Comparison of ENCODE assay signal across 35 mouse cellular contexts in the genomic region with DNA sequence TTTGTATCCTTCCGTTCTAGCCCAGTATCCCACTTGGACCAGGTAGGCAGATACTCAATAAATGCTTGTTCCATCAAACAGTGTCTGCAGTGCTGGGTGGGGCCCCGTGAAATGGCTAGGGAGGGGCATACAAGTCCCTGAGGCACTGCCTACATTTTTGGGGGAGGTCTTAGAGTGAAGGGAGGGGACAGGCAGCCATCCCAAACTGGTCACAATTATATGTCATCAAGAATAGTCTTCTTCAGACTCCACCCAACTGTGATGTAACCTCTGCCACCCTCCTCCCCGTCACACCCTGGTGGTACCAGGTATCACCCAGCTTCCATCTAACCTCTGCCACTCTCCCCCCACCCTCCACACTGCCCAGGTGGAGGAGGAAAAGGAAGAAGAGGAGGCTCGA. TPM values are rescaled to one million over a fixed set of nuclear protein-coding genes. Genes with fewer than 3 reads are reported as not detected.
DNase-seq lines count a peak whose midpoint lies in the region; ATAC-seq and TF ChIP-seq lines count a peak whose summit lies in the region.
"Had no signal": no experiment of that assay in that cellular context is flagged by ENCODE, and none has a peak within 500 bp of the region (broad histone marks: within the 10 kb centered on the region; RNA-seq: fewer than 3 reads in every experiment).

No protein-coding gene starts in this region.

- no peak for ATAC-seq in liver, embryonic 16.5 days (ENCODE audit: low read depth)
- ATAC-seq in intestine, postnatal 0 days: no peak
- no peak for ATAC-seq in forebrain, embryonic 13.5 days
- ATAC-seq: forebrain, embryonic 15.5 days; Patski had no signal

- H3K4me2 ChIP-seq in liver, embryonic 16.5 days (ENCODE audit: low read depth, low read length): no peak overlapping the region
- H3K4me2 ChIP-seq in intestine, postnatal 0 days (replicated peaks; ENCODE audit: low read depth): no peak overlapping the region
- no peak overlapping the region for H3K4me2 ChIP-seq in forebrain, embryonic 13.5 days
- H3K4me2 ChIP-seq: forebrain, embryonic 15.5 days; heart, embryonic 12.5 days; hindbrain, embryonic 13.5 days; lung, embryonic 15.5 days had no signal

- no peak overlapping the region for H3K9ac ChIP-seq in liver, embryonic 16.5 days (ENCODE audit: low read depth, low read length)
- H3K9ac ChIP-seq in intestine, postnatal 0 days (ENCODE audit: low read depth, low read length): no peak overlapping the region
- no peak overlapping the region for H3K9ac ChIP-seq in forebrain, embryonic 13.5 days
- H3K9ac ChIP-seq: forebrain, embryonic 15.5 days; heart, embryonic 12.5 days; hindbrain, embryonic 13.5 days; lung, embryonic 15.5 days had no signal

- no peaks in the 10 kb centered on the region for H3K9me3 ChIP-seq in liver, embryonic 16.5 days (replicated peaks; ENCODE audit: control insufficient read depth, low read length)
- H3K9me3 ChIP-seq in intestine, postnatal 0 days (ENCODE audit: control insufficient read depth): no peaks in the 10 kb centered on the region
- H3K9me3 ChIP-seq in forebrain, embryonic 13.5 days (replicated peaks): no peaks in the 10 kb centered on the region
- H3K9me3 ChIP-seq: forebrain, embryonic 15.5 days; heart, embryonic 12.5 days; hindbrain, embryonic 13.5 days; lung, embryonic 15.5 days had no signal

- TF ChIP-seq CTCF in bone marrow macrophage, adult 2 months (IDR thresholded peaks at IDR 0.05; ENCODE audit: low read depth, low read length): no peak
- TF ChIP-seq CTCF in intestine, postnatal 0 days (IDR thresholded peaks at IDR 0.05; ENCODE audit: low read depth): no peak
- TF ChIP-seq CTCF in small intestine, adult 2 months (IDR thresholded peaks at IDR 0.05; ENCODE audit: extremely low read depth, insufficient read length, insufficient replicate concordance, low read depth, low read length): no peak

- H3K4me1 ChIP-seq in liver, embryonic 16.5 days (ENCODE audit: control insufficient read depth, low read depth, low read length): peaks cover 17% of the 10 kb centered on the region
- peaks cover 48% of the 10 kb centered on the region for H3K4me1 ChIP-seq in bone marrow macrophage, adult 2 months (ENCODE audit: control insufficient read depth, insufficient read depth, low read length)
- H3K4me1 ChIP-seq in intestine, postnatal 0 days (replicated peaks; ENCODE audit: control insufficient read depth, insufficient read depth, low read length): peaks cover 25% of the 10 kb centered on the region
- H3K4me1 ChIP-seq in small intestine, adult 2 months (ENCODE audit: control insufficient read depth, insufficient read depth, insufficient read length, low read length): peaks cover 42% of the 10 kb centered on the region
- peaks cover 12% of the 10 kb centered on the region for H3K4me1 ChIP-seq in forebrain, embryonic 13.5 days

- H3K27me3 ChIP-seq in liver, embryonic 16.5 days (ENCODE audit: control insufficient read depth, insufficient read depth, low read depth, low read length): no peaks in the 10 kb centered on the region
- H3K27me3 ChIP-seq in intestine, postnatal 0 days (replicated peaks; ENCODE audit: control insufficient read depth, insufficient read depth, low read length): no peaks in the 10 kb centered on the region
- H3K27me3 ChIP-seq in small intestine, adult 2 months (ENCODE audit: control insufficient read depth, insufficient read depth, low read length): no peaks in the 10 kb centered on the region
- peaks cover 8% of the 10 kb centered on the region; the same call in 1 of the 2 replicates for H3K27me3 ChIP-seq in forebrain, embryonic 13.5 days
- H3K27me3 ChIP-seq: forebrain, embryonic 15.5 days; lung, embryonic 15.5 days; Patski had no signal

- no peaks in the 10 kb centered on the region for H3K36me3 ChIP-seq in liver, embryonic 16.5 days (ENCODE audit: control insufficient read depth, insufficient read depth)
- H3K36me3 ChIP-seq in intestine, postnatal 0 days (ENCODE audit: control insufficient read depth, insufficient read depth): no peaks in the 10 kb centered on the region
- no peaks in the 10 kb centered on the region for H3K36me3 ChIP-seq in small intestine, adult 2 months (ENCODE audit: control insufficient read depth, insufficient read depth, low read length)
- no peaks in the 10 kb centered on the region for H3K36me3 ChIP-seq in forebrain, embryonic 13.5 days (ENCODE audit: poor library complexity, severe bottlenecking)
- H3K36me3 ChIP-seq: forebrain, embryonic 15.5 days; heart, embryonic 12.5 days; hindbrain, embryonic 13.5 days; lung, embryonic 15.5 days had no signal

- WGBS in liver, embryonic 16.5 days (ENCODE audit: insufficient replicate concordance): 39% methylated on average over 4 of the region's 4 CpGs
- WGBS in intestine, postnatal 0 days: 38% methylated on average over 4 of the region's 4 CpGs
- WGBS in small intestine, adult 2 months: 33% methylated on average over 4 of the region's 4 CpGs
- WGBS in forebrain, embryonic 13.5 days: 64% methylated on average over 4 of the region's 4 CpGs

- DNase-seq in liver: no peak
- DNase-seq in layer of hippocampus, postnatal 10 days (ENCODE audit: low spot score in 2 of 2): no peak
- DNase-seq in frontal cortex, postnatal 36 days (ENCODE audit: low spot score in 2 of 2): no peak
- DNase-seq: adrenal gland, postnatal 14 days; cerebellum, adult 18-20 months; gastrocnemius, adult 2 months; kidney, adult 18-20 months; layer of hippocampus, postnatal 36 days; midbrain, embryonic 14.5 days; right cerebral cortex, adult 18-20 months; right cerebral cortex, postnatal 4 days; thymus, postnatal 4 days had no signal

- TF ChIP-seq POLR2A in bone marrow macrophage, adult 2 months (IDR thresholded peaks at IDR 0.05; ENCODE audit: borderline replicate concordance, low read depth, low read length): no peak
- TF ChIP-seq POLR2A in small intestine, adult 2 months (IDR thresholded peaks at IDR 0.05; ENCODE audit: low read depth, low read length): no peak

- no peak overlapping the region for H3K4me3 ChIP-seq in liver, embryonic 16.5 days (ENCODE audit: low read depth, low read length)
- no peak overlapping the region for H3K4me3 ChIP-seq in bone marrow macrophage, adult 2 months (ENCODE audit: insufficient read depth, low read length)
- H3K4me3 ChIP-seq in intestine, postnatal 0 days (ENCODE audit: low read depth, low read length): no peak overlapping the region
- no peak overlapping the region for H3K4me3 ChIP-seq in small intestine, adult 2 months (ENCODE audit: low read depth, low read length)
- H3K4me3 ChIP-seq in forebrain, embryonic 13.5 days: no peak overlapping the region
- H3K4me3 ChIP-seq: forebrain, embryonic 15.5 days; gastrocnemius, adult 2 months; heart, adult 2 months; heart, embryonic 12.5 days; hindbrain, embryonic 13.5 days; layer of hippocampus, adult 2 months; lung, embryonic 15.5 days had no signal

- peak overlapping the region; percentile 57 for H3K27ac ChIP-seq in liver, embryonic 16.5 days (ENCODE audit: low read length)
- H3K27ac ChIP-seq in bone marrow macrophage, adult 2 months (ENCODE audit: insufficient read depth, low read depth, low read length): peak overlapping the region; percentile 36
- H3K27ac ChIP-seq in intestine, postnatal 0 days (ENCODE audit: low read depth, low read length): peak overlapping the region; percentile 89
- peak overlapping the region; percentile 79 for H3K27ac ChIP-seq in small intestine, adult 2 months (ENCODE audit: insufficient read depth, low read depth, low read length)
- no peak overlapping the region for H3K27ac ChIP-seq in forebrain, embryonic 13.5 days
- H3K27ac ChIP-seq: forebrain, embryonic 15.5 days; heart, adult 2 months; hindbrain, embryonic 13.5 days; layer of hippocampus, adult 2 months had no signal

RNA-seq across cellular contexts. Expression of a gene that starts 4.3 kb away (rescaled TPM):
- polyA plus RNA-seq in liver, embryonic 16.5 days (2015; fragmentation: Nextera tagmentation; extraction: Ambion mirVana): 30.5 and 32.8 TPM in 2 replicates
- 145 and 152 TPM in 2 replicates for polyA plus RNA-seq in bone marrow macrophage, adult 2 months (2012; ENCODE audit: insufficient read depth, insufficient read length, missing spikeins)
- 108 and 109 TPM in 2 replicates for polyA plus RNA-seq in intestine, postnatal 0 days (2015; fragmentation: Nextera tagmentation; extraction: Ambion mirVana)
- polyA plus RNA-seq in small intestine, adult 2 months (2012; rRNA removed): 90.5 and 207 TPM in 2 replicates
- polyA plus RNA-seq in forebrain, embryonic 13.5 days (2015; fragmentation: Nextera tagmentation; extraction: Ambion mirVana): 12.8 and 13.8 TPM in 2 replicates
- 10 to 100 TPM; 12.6 to 13.8 TPM for total RNA-seq in layer of hippocampus, postnatal 10 days (2021)

RNA-seq across cellular contexts. Expression of a gene that starts 24.4 kb away (rescaled TPM):
- polyA plus RNA-seq in liver, embryonic 16.5 days (2015; fragmentation: Nextera tagmentation; extraction: Ambion mirVana): 0.61 and 0.74 TPM in 2 replicates
- polyA plus RNA-seq in bone marrow macrophage, adult 2 months (2012; ENCODE audit: insufficient read depth, insufficient read length, missing spikeins): 0.88 and 1.1 TPM in 2 replicates
- polyA plus RNA-seq in intestine, postnatal 0 days (2015; fragmentation: Nextera tagmentation; extraction: Ambion mirVana): 16.9 and 19.0 TPM in 2 replicates
- polyA plus RNA-seq in small intestine, adult 2 months (2012; rRNA removed): 11.7 and 11.9 TPM in 2 replicates
- polyA plus RNA-seq in forebrain, embryonic 13.5 days (2015; fragmentation: Nextera tagmentation; extraction: Ambion mirVana): 0.13 and 0.26 TPM in 2 replicates
- total RNA-seq in layer of hippocampus, postnatal 10 days (2021): 1 to 10 TPM; 2.5 to 3.5 TPM
- total RNA-seq: MEL had no signal

RNA-seq across cellular contexts. Expression of a gene that starts 31.2 kb away (rescaled TPM):
- 22.3 and 22.5 TPM in 2 replicates for polyA plus RNA-seq in liver, embryonic 16.5 days (2015; fragmentation: Nextera tagmentation; extraction: Ambion mirVana)
- polyA plus RNA-seq in bone marrow macrophage, adult 2 months (2012; ENCODE audit: insufficient read depth, insufficient read length, missing spikeins): 55.6 and 60.0 TPM in 2 replicates
- 104 and 110 TPM in 2 replicates for polyA plus RNA-seq in intestine, postnatal 0 days (2015; fragmentation: Nextera tagmentation; extraction: Ambion mirVana)
- polyA plus RNA-seq in small intestine, adult 2 months (2012; rRNA removed): 122 and 167 TPM in 2 replicates
- polyA plus RNA-seq in forebrain, embryonic 13.5 days (2015; fragmentation: Nextera tagmentation; extraction: Ambion mirVana): 10.2 and 12.3 TPM in 2 replicates
- 10 to 100 TPM; 11.1 to 13.0 TPM for total RNA-seq in layer of hippocampus, postnatal 10 days (2021)

RNA-seq across cellular contexts. Expression of a gene that starts 35.7 kb away (rescaled TPM):
- 0.65 and 0.86 TPM in 2 replicates for polyA plus RNA-seq in liver, embryonic 16.5 days (2015; fragmentation: Nextera tagmentation; extraction: Ambion mirVana)
- polyA plus RNA-seq in bone marrow macrophage, adult 2 months (2012; ENCODE audit: insufficient read depth, insufficient read length, missing spikeins): not detected in 2 replicates
- polyA plus RNA-seq in intestine, postnatal 0 days (2015; fragmentation: Nextera tagmentation; extraction: Ambion mirVana): 31.4 and 37.0 TPM in 2 replicates
- polyA plus RNA-seq in small intestine, adult 2 months (2012; rRNA removed): 26.0 and 66.6 TPM in 2 replicates
- 0.08 and 0.09 TPM in 2 replicates for polyA plus RNA-seq in forebrain, embryonic 13.5 days (2015; fragmentation: Nextera tagmentation; extraction: Ambion mirVana)
- total RNA-seq in layer of hippocampus, postnatal 10 days (2021): under 1 TPM in 1 of 2 experiments, not detected in 1; 0.14 TPM
- total RNA-seq: gastrocnemius, adult 2 months; gastrocnemius, postnatal 36 days; heart, postnatal 4 days; megakaryocyte-erythroid progenitor cell, adult 5-6 weeks; MEL had no signal
- polyA plus RNA-seq: heart, embryonic 12.5 days had no signal

RNA-seq across cellular contexts. Expression of a gene that starts 59.0 kb away (rescaled TPM):
- polyA plus RNA-seq in liver, embryonic 16.5 days (2015; fragmentation: Nextera tagmentation; extraction: Ambion mirVana): not detected in 2 replicates
- not detected in 2 replicates for polyA plus RNA-seq in bone marrow macrophage, adult 2 months (2012; ENCODE audit: insufficient read depth, insufficient read length, missing spikeins)
- polyA plus RNA-seq in intestine, postnatal 0 days (2015; fragmentation: Nextera tagmentation; extraction: Ambion mirVana): not detected in 2 replicates
- not detected in 2 replicates for polyA plus RNA-seq in small intestine, adult 2 months (2012; rRNA removed)
- polyA plus RNA-seq in forebrain, embryonic 13.5 days (2015; fragmentation: Nextera tagmentation; extraction: Ambion mirVana): not detected in 2 replicates
- not detected for total RNA-seq in layer of hippocampus, postnatal 10 days (2021)
- total RNA-seq: adrenal gland, postnatal 14 days; gastrocnemius, adult 2 months; gastrocnemius, postnatal 36 days; heart, adult 2 months; heart, postnatal 4 days; layer of hippocampus, adult 2 months; layer of hippocampus, postnatal 36 days; left cerebral cortex, postnatal 10 days; liver, adult 2 months; megakaryocyte-erythroid progenitor cell, adult 5-6 weeks; MEL had no signal
- polyA plus RNA-seq: brain, embryonic 14.5 days; cortical plate, adult 2 months; embryonic facial prominence, embryonic 11.5 days; forebrain, embryonic 15.5 days; frontal cortex, adult 2 months; heart, embryonic 12.5 days; heart, postnatal 0 days; hindbrain, embryonic 13.5 days; liver, adult 2 months; midbrain, embryonic 14.5 days; Patski had no signal
